Mouse (Mus musculus) small intestine, adult 2 months (tissue): ENCODE data around the gene Cryga. TPM values are rescaled to one million over a fixed set of nuclear protein-coding genes. Genes with fewer than 3 reads are reported as not detected.
A peak's percentile ranks its signal among the peaks of the same experiment; 100 is the strongest.

Experiments
- H3K27ac ChIP-seq: fragments of 200-500 bp; 2 replicates; pipeline ENCODE4 v1.5.1; 2012; ENCODE audit warnings: low read depth, low read length, control low read depth, inconsistent platforms; ENCODE audit not compliant: insufficient read depth
- H3K27me3 ChIP-seq: fragments of 200-500 bp; 2 replicates; pipeline ENCODE4 v1.6.1; 2012; ENCODE audit warnings: mild to moderate bottlenecking, moderate library complexity, low read length, inconsistent platforms; ENCODE audit not compliant: control insufficient read depth, insufficient read depth
- H3K36me3 ChIP-seq: fragments of 200-500 bp; 2 replicates; pipeline ENCODE4 v1.6.1; 2012; ENCODE audit warnings: mild to moderate bottlenecking, low read length, control low read depth, inconsistent platforms; ENCODE audit not compliant: control insufficient read depth, insufficient read depth
- H3K4me1 ChIP-seq: fragments of 200-500 bp; 2 replicates; pipeline ENCODE4 v1.6.1; 2012; ENCODE audit warnings: low read length, inconsistent platforms, mixed read lengths; ENCODE audit not compliant: control insufficient read depth, insufficient read depth, insufficient read length
- H3K4me3 ChIP-seq: fragments of 200-500 bp; 2 replicates; pipeline ENCODE4 v1.5.1; 2012; ENCODE audit warnings: low read depth, mild to moderate bottlenecking, control low read depth, inconsistent platforms, low read length, moderate library complexity
- CTCF ChIP-seq: fragments of 200-500 bp; IDR thresholded peaks from 2 replicates; pipeline ENCODE4 v1.5.1; 2012; ENCODE audit warnings: low read depth, mild to moderate bottlenecking, control low read depth, inconsistent platforms, low read length, moderate library complexity, mixed read lengths; ENCODE audit not compliant: insufficient replicate concordance, insufficient read length; ENCODE audit errors: extremely low read depth
- POLR2A ChIP-seq: fragments of 200-500 bp; IDR thresholded peaks from 2 replicates; pipeline ENCODE4 v1.6.1; 2012; ENCODE audit warnings: low read depth, mild to moderate bottlenecking, control low read depth, inconsistent platforms, low read length, moderate library complexity
- WGBS: fragments of 180-500 bp; shearing (Covaris S2); methylation state at CpG from one replicate; pipeline ENCODE4 v1.1.7; 2018; 5-methylcytosine and 5-hydroxymethylcytosine counted together
- polyA plus RNA-seq: library from polyadenylated mRNA; depleted of rRNA; stranded (reverse); fragments of >200 nt; gene quantifications from 2 replicates; pipeline ENCODE4 v1.2.3, GENCODE M21; 2012

The Cryga gene
- polyA plus RNA-seq, 1 experiment = not detected

- Histone ChIP-seq H3K27ac (peak overlapping the region; percentile 54; the same call in 1 of the 2 replicates), H3K36me3 (no peaks in the 10 kb centered on the region), H3K4me1 (peaks cover 12% of the 10 kb centered on the region; the same call in 1 of the 2 replicates), H3K27me3 (no peaks in the 10 kb centered on the region), H3K4me3 (no peak overlapping the region)
- TF ChIP-seq CTCF (no peak), POLR2A (no peak)
- 88% methylated on average over 5 of the region's 5 CpGs for WGBS
These were observed 10.5 kb upstream of the Cryga start for GRCm38 (mm10) chr1:65113536-65114172.

GRCm38 (mm10) chr1:65112807-65113196, 9.6 kb upstream of the Cryga start:
- TF ChIP-seq CTCF (no peak), POLR2A (no peak)
- WGBS = 43% methylated on average over 14 of the region's 14 CpGs
- Histone ChIP-seq H3K27me3 (no peaks in the 10 kb centered on the region), H3K36me3 (no peaks in the 10 kb centered on the region), H3K27ac (peak overlapping the region; percentile 73; the same call in 1 of the 2 replicates), H3K4me3 (no peak overlapping the region), H3K4me1 (peaks cover 9% of the 10 kb centered on the region; the same call in 1 of the 2 replicates)

GRCm38 (mm10) chr1:65112031-65112806, 9.0 kb upstream of the Cryga start:
- no peak overlapping the region for H3K4me3 ChIP-seq
- 2% methylated on average over 8 of the region's 8 CpGs for WGBS
- H3K27me3 ChIP-seq = no peaks in the 10 kb centered on the region
- TF ChIP-seq POLR2A (no peak), CTCF (peak; percentile 95)
- peaks cover 9% of the 10 kb centered on the region; the same call in 1 of the 2 replicates for H3K4me1 ChIP-seq
- peak overlapping the region; percentile 73; the same call in 1 of the 2 replicates for H3K27ac ChIP-seq
- no peaks in the 10 kb centered on the region for H3K36me3 ChIP-seq

- no peak for TF ChIP-seq POLR2A
- no peak for TF ChIP-seq CTCF
- no peaks in the 10 kb centered on the region for H3K36me3 ChIP-seq
- peaks cover 9% of the 10 kb centered on the region; the same call in 1 of the 2 replicates for H3K4me1 ChIP-seq
- H3K27me3 ChIP-seq = no peaks in the 10 kb centered on the region
- H3K4me3 ChIP-seq = no peak overlapping the region
- H3K27ac ChIP-seq = no peak overlapping the region
- WGBS = 78% methylated on average over 25 of the region's 25 CpGs
These were observed 6.7 kb upstream of the Cryga start for GRCm38 (mm10) chr1:65109756-65110435.

- Histone ChIP-seq H3K4me1 (peaks cover 9% of the 10 kb centered on the region; the same call in 1 of the 2 replicates), H3K27ac (no peak overlapping the region), H3K36me3 (no peaks in the 10 kb centered on the region), H3K4me3 (no peak overlapping the region), H3K27me3 (no peaks in the 10 kb centered on the region)
- TF ChIP-seq CTCF (no peak), POLR2A (no peak)
- 84% methylated on average over 8 of the region's 8 CpGs for WGBS
These were observed 6.0 kb upstream of the Cryga start for GRCm38 (mm10) chr1:65109196-65109595.

GRCm38 (mm10) chr1:65107654-65108279, 4.6 kb upstream of the Cryga start:
- Histone ChIP-seq H3K27ac (no peak overlapping the region), H3K36me3 (no peaks in the 10 kb centered on the region), H3K4me3 (no peak overlapping the region), H3K4me1 (peaks cover 3% of the 10 kb centered on the region; the same call in 1 of the 2 replicates), H3K27me3 (no peaks in the 10 kb centered on the region)
- WGBS = 75% methylated on average over 10 of the region's 10 CpGs
- TF ChIP-seq POLR2A = no peak
- TF ChIP-seq CTCF = no peak
